Mouse (Mus musculus): Measurements from ENCODE around the gene Olfr148.

The Olfr148 gene

DNA sequence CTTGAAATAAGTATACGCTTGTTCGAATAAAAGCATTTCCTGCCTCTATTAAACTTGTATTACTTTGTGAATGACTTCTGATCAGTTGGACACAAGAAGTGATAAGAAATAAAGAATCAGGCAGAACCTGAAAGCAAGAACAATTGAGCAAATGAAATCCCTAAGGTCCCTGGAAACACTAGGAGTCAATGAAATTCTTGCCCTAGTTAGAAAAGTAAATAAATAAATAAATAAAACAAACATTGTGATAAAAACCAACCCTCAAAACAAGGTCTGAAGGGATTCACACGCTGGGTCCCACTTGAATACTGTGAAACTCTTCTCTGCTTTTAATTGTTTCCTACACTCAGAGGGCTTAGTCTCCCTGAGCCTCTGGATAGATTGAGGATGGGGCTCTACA lies at the start of gene Olfr148:
TSS of gene Olfr148 (plus strand) at position 301 of the 400 bp plus-strand sequence.
- no peak for DNase-seq (ENCODE audit: low read depth, low spot score)

DNA sequence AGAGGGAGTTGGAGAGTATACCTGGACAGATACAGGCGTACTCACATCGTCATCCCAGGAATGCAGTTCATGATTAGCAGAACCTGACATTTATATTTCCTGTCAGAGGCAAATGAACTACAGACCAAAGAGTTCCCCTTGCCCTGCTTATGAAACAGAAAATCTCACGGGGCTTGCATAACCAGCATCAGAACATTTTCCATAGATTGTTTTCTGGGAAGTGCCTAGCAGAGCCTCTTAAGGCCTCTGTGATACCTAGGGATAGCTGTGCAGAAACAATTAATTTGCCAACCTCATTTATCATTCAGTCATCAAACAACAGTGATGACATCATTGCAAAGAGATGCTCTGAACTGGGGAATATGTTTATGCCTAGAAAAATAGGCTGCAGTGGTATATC lies 35.0 kb upstream of the Olfr148 start, which contains the start of gene Olfr959:
TSS of gene Olfr959 (minus strand) at position 101 of the 400 bp plus-strand sequence.
- no peak for DNase-seq (ENCODE audit: low read depth, low spot score)

DNA sequence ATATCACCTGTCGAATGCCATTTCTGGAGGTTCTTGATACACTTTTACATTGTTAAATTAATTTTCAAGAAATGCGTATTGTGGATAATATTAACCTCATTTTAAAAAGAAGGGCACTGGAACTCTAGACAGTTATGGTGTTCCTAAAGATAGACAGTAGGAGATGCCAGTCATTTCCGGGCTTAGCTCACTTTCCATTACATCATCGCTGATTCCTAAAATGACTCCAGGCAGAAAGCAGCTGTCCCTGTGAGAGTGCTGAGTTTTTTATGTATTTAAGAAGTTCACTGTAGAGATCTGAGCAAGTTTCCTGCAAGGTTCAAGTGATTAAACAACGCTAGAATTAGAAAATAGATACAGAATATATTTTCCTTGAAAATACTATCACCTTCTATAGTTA lies 33.4 kb upstream of the Olfr148 start:
- DNase-seq (ENCODE audit: low read depth, low spot score) = no peak

DNA sequence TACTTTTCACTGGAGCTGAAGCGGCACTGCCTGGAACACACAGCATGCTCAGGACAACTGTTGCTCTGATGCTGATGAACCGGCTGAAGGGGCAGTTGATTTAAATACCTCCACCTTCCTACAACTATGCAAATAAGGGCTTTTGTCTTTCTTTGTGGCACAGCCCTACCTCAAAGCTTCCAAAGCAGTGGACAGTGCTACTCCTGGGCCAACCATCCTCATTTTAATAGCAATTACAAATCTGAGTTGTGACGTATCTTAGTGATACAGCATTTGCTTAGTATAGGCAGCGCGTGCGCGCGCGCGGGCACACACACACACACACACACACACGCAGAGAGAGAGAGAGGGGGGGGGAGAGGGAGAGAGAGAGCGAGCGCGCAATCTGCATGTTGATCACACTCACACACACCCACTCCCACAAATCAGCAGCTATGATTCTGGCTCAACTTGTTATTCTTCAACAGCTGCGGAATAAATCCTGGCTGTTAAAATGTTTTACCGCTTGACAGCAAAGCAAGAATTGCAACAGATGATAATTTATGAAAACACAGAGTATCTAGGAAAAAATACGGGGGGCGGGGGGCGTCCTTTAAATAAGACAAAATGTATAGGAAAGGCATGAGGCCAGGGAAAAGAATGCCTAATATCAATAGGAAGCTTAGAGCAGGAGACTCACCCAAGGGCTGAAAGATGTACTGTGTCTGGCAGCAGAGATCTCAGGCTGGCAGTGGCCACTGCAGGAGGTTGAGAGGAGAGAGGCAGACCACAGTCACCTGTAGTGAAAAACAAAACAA lies 7.7 kb upstream of the Olfr148 start:
- no peak for DNase-seq (ENCODE audit: low read depth, low spot score)

DNA sequence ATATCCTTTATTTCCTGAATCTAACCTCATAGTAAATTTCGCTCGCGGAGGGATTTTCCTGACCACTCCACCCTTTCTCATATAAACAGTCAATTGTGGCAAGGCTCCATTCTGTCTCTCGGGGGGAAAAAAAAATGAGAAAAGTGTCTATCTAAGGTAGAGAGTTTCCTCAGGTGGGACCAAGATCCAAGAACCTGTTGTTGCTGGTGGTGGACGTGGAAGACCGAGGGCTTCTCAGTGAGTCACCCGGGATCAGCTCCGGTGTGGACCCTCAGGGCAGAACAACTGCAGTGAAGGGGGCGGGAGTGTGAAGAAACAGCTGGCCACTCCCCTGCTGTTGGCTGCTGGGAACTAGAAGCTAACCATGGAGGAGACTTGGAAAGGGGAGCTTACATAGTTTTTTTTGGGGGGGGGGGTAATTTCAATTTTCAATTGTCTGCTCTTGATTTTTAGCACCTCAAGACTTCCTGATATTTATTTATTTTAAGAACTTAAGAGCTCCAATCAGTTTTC lies 7.1 kb upstream of the Olfr148 start:
- DNase-seq (ENCODE audit: low read depth, low spot score) = no peak

DNA sequence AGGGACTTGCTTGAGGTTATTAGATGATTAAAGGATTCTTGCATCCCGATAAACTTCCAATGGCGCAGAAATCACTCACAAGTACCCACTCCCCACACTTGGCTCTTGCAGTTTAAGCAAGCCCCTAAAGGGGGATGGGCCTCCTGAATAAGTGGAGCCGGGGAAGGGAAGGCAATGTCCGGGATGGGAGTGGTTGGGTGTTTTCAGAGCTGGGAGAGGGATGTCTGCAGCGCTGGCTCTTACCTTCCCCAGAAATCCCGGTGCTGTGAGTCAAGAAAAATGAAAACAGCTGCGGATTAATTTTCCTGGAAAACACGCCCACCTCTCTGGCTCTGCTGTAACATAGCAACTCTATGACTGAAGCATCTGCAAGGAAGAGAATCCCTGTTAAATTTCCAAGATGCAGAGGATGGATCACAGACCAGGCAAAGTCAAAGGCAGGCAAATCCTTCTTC lies 6.4 kb upstream of the Olfr148 start, which contains the start of gene AW551984:
TSS of gene AW551984 (minus strand) at position 405 of the 455 bp plus-strand sequence.
- no peak for DNase-seq (ENCODE audit: low read depth, low spot score)

DNA sequence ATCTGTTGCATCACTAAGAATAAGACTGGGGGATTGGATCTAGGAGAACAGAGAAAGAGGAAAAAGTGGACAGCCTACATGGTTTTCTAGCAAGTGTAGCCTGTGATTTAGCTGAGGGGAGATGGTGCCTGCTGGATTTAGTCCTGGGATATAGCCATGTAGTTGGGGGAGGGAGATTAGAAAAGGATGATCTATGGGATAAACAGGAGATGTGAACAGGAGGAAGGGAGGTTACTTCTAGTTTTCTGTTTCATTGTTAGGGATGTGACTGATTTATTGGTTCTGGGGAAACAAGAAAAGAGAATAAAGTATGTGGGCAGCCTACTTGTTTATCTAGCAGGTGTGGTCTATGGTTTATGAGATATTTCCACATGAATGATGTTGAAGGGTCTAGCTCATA lies 2.0 kb upstream of the Olfr148 start:
- no peak for DNase-seq (ENCODE audit: low read depth, low spot score)

DNA sequence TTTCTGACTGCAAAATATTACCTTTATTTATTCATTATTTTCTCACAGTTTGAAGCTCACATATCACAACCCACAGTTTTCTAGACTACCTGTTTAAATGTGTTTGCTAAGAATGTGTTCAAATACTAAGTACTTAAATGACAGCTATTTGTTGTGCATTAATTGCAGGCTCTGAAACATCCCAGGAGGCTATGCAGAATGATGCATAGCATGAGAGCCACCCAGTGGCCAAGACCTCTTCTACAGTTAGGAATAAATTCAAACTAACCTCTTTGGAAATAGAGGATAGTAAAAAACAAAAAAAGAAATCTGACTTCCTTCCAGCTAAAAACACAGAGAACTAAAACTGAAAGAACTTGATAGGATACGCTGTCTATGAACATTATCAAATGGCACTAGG lies 1.5 kb downstream of the Olfr148 start:
- no peak for DNase-seq (ENCODE audit: low read depth, low spot score)

DNA sequence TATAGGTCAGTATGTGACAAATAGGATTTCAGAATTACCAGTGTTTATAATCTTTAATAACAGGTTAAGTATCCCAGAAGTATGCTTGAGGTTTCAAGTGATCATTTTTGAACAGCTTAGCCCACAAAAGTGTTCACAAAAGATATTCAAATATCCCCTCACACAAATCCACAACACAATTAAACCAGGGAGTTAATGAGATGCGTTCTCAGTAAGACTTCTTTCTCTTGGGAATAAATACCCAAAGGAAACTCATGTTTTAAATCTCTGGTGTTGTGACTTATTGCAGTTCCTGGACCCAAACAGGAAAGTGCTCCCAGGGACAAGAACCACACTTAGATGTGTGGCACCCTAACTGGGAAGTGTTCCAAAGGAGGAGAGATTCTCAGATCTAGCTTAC lies 10.6 kb downstream of the Olfr148 start, which contains the start of gene Olfr960:
TSS of gene Olfr960 (plus strand) at position 301 of the 400 bp plus-strand sequence.
- no peak for DNase-seq (ENCODE audit: low read depth, low spot score)

DNA sequence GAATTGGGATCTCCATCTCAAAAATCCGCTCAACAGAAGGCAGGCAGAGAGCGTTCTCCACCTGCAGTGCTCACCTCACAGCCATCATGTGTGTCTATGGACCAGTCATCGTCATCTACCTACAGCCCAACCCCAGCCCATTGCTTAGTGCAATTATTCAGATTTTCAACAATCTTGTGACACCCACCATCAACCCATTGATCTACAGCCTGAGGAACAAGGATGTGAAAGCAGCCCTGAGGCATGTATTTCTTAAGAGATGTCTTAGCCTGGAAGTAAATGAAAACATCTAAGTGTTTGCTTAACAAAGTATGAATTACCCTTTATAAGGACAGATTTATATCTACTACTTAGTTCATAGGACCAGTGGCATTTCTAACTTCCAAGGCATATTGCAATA lies 13.3 kb downstream of the Olfr148 start:
- DNase-seq (ENCODE audit: low read depth, low spot score) = no peak

DNA sequence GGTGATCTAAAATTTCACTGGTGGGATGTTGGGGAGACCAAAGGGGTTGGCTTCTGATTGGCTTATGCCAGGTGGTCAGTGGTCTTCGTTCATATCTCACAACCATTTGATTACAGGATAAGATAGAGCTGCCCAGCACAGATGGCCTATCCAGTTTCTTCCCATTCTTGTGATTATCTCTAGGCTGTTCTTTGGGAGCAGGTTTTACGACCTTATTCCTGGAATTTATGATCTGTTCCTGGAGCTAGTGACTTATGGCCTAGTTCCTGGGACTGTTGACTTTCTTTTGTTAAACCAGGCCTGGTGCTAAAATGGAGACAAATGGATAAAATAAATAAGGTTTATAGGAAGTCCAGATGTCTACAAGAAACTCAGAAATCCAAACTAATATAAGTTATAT lies 14.3 kb downstream of the Olfr148 start:
- DNase-seq (ENCODE audit: low read depth, low spot score) = no peak

DNA sequence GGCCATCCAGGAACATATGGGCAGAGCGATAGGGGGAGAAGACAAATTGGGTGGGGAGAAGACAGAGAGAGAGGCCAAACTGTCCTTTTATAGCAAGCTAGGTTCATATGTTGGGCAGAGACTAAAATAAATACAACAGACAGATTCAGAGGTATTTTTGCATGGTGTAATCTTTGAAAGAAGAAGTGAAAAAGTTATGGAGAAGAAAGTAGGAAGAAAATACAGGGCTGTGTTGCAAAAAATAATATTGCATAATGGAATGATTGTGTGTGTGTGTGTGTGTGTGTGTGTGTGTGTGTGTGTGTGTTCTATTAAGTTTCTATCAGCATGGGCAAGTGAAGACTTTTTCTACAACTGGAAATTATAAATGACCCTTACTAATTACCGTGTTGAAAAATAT lies 18.6 kb downstream of the Olfr148 start:
- DNase-seq (ENCODE audit: low read depth, low spot score) = no peak

DNA sequence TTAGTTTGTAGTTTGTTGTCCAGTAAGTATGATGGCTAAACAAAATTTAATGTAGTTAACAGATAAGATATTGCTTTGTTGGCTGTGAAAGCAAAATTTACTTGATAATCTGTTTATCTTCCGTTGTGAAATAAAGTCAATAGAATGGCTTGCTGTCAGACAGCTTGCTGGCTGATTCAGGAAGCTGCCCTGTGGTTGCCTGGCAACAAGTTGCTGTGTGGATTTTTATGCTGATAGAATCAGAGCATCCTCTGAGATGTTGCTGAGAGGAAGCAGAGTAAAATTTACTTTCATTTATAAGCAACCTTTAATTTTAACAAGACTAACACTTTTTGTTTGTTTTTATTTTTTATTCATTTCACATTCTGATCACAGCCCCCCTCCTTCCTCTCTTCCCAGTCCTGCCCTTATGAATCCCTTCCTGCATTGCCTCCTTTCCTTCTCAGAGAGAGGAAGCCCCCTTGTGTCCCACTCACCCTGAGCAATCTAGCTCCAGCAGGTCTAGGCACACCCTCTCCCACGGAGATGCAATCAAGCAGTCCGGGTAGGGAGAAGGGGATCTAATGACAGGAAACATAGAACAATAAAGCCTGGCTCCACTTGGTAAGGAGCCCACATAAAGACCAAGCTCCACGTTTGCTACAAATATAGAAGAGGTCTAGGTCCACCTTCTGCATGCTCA lies 23.6 kb downstream of the Olfr148 start:
- no peak for DNase-seq (ENCODE audit: low read depth, low spot score)

DNA sequence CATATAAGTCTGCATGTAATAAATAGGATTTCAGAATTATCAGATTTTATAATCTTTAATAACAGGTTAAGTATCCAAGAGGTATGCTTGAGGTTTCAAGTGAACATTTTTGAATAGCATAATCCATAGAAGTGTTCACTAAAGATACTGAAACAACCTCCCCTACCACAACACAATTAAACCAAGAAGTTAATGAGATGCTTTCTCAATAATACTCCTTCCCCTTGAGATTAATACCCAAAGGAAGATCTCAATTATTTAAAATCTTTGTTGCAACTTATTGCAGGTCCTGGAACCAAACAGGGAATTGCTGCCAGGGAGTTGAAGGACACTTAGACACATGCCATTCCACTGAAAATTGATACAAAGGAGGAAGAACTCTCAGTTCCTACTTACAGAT lies 34.3 kb downstream of the Olfr148 start, which contains the start of gene Olfr961:
TSS of gene Olfr961 (plus strand) at position 301 of the 400 bp plus-strand sequence.
- DNase-seq (ENCODE audit: low read depth, low spot score) = no peak

DNA sequence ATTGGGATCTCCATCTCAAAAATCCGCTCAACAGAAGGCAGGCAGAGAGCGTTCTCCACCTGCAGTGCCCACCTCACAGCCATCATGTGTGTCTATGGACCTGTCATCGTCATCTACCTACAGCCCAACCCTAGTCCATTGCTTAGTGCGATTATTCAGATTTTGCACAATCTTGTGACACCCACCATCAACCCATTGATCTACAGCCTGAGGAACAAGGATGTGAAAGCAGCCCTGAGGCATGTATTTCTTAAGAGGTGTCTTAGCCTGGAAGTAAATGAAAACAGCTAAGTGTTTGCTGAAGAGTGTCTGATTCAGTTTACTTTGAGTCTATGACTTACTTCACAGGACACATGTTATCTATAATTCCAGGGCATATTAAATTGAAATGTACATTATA lies 36.9 kb downstream of the Olfr148 start:
- no peak for DNase-seq (ENCODE audit: low read depth, low spot score)

DNA sequence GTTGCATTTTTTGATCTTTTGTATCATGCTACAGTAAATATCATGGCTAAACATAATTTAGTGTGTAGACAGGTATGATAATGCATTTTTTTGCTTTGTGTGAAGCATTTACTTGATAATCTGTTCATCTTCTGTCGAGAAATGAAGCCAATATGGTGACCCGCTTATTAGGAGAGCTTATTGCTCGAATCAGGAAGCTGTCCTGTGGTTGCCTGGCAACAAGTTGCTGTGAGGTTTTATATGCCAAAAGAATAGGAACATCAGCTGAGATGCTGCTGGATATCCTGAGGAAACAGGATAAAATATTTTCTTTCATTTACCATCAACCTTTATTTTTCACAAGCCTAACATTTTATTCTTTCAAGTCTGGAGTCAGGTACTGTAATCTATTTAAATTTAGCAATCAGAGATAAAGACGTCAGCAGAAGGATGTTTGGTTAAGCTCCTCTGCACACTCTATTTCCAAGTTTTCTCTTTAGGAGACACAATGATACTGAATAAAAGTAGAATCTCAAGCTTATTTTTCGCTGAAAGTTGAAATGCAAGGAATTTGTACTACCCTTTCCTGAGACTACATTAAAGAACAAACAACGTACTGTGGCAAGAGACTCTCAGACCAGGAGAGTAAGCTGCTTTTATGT lies 44.4 kb downstream of the Olfr148 start:
- no peak for DNase-seq (ENCODE audit: low read depth, low spot score)

Measured in c-Kit-negative CD71-positive TER-119-positive erythroid progenitor cells, embryonic 14.5 days (primary cell).